Mouse (Mus musculus) WW6 (cell line): ENCODE measurements around the gene Zfp677.
A peak's percentile ranks its signal among the peaks of the same experiment; 100 is the strongest.
"Not testable (repeated sequence)": the region's sequence is repeated elsewhere in the genome, so short reads cannot be mapped to it uniquely, and the experiment has no call there.

Experiments
- DNase-seq: peaks from one replicate; pipeline ENCODE4 v3.0.0-alpha.2; 2013; ENCODE audit warnings: low read depth, low spot score

Gene Zfp677

DNA sequence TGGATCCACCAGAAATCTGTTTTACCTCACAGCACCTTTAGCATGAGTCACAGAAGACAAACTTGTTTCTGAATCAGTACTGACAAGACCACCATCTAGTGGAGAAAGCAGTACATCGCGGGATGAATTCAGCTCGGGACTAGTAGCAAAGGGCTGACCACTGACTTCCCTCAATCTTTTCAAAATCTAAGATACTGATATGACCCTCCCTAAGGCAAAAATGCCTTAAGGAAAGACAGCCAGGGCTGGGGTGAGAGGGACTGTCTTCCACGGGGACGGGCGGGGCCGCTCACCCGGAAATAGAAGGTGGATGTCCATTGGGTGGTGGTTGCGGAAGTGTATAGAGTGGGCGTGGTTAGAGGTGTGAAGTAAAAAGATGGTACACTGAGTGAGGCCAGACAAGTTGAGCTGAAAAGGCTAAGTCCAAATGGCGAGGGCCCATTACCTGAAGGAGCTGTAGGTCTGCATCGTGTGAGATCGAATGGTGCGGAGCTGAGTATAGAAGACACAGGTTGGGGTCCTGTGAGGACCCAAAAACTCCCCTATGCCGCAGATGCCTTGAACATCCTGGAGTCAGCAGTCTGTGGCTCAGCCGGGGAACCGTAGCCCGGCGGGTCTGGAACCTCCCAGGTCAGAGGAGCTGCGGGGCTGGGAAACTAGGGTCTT, at the start of gene Zfp677:
Zfp677 (plus strand) TSS at position 358 of the 666 bp plus-strand sequence.
- no peak for DNase-seq

DNA sequence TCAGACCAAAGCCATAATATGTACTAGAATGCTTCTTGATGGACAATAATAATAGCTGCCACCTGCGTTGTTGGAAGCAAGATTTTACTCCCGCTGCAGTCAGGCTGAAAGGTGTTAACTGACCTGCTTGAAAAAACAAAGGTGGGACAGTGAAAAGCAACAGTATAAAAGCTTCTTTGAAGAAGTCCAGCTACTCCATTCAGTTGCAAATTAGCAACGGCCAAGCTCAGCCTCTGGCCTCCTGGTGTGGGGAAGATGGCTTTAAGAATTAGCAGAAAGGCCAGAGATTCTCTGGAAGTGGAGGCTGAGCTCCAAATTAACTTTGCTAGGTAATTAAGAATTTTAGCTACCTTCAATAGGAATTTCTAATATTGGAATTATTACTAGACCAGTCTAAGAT, 15.5 kb upstream of the Zfp677 start:
- not testable (repeated sequence) for DNase-seq

DNA sequence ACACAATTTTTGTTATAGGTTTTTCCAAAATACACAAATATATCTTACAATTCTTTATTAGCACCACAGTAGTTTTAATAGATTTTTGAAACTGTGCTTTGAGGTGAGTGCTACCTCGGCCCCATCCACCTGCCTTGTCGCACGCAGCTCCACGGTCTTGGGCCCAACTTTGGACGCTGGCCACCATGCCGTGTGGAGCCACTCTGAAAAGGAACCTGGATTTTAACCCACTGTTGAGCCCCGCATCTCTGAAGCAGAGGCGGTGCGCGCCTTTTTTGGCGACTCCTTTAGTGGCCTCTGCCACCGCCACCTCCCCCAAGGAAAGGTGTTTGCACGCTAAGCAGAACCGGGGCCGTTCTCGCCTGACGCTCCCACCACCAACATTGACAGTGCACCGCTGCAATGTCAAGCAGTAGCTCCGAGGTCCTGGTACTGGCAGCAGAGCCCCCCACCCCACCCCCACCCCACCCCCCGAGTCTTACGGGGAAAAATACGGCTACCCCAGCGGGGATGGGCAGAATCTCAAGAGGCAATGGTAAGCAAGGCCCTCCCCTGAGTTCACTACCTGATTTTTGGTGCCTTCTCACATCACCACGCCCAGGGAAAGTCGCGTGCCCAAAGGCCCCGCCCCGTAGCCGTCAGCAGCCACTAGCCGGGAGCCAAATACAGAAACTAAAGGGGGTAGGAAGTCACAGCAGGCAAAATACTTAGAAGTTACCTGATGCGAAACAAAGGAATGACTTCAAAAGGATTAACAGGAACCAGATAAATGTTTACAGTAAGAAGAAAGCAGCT, 13.4 kb upstream of the Zfp677 start:
- DNase-seq, result no peak

DNA sequence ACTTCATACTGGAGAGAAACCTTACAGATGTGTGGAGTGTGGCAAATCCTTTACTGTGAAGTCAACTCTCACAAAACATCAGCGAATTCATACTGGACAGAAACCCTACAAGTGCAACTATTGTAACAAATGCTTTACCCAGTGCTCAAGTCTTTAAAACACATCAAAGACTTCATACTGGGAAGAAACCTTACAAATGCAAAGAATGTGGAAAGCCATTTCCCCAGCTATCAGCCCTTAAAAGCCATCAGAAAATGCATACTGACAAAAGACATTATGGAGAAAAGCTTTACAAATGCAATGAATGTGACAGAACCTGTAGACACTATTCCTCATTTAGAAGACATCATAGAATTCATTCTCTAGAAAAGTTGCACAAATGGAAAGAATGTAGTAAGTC, 8.2 kb upstream of the Zfp677 start:
- DNase-seq, result no peak

DNA sequence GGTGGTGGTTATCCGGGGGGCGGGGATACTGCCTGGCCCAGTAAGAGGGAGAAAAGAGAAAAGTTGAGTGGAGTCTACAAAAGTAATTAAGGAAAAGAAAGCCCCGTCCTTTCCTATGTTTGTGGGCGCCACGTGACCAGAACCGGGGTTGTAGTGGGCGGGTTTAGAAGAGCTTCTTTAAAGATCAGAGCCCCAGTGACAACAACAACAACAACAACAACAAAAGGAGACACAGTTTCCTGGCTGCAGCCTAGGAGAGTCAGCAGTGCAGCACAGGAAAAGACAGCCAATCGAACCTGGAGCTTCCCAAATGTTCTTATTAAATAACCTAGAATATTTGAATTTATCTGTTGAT, 486 bp downstream of the Zfp677 start:
- DNase-seq, result no peak

DNA sequence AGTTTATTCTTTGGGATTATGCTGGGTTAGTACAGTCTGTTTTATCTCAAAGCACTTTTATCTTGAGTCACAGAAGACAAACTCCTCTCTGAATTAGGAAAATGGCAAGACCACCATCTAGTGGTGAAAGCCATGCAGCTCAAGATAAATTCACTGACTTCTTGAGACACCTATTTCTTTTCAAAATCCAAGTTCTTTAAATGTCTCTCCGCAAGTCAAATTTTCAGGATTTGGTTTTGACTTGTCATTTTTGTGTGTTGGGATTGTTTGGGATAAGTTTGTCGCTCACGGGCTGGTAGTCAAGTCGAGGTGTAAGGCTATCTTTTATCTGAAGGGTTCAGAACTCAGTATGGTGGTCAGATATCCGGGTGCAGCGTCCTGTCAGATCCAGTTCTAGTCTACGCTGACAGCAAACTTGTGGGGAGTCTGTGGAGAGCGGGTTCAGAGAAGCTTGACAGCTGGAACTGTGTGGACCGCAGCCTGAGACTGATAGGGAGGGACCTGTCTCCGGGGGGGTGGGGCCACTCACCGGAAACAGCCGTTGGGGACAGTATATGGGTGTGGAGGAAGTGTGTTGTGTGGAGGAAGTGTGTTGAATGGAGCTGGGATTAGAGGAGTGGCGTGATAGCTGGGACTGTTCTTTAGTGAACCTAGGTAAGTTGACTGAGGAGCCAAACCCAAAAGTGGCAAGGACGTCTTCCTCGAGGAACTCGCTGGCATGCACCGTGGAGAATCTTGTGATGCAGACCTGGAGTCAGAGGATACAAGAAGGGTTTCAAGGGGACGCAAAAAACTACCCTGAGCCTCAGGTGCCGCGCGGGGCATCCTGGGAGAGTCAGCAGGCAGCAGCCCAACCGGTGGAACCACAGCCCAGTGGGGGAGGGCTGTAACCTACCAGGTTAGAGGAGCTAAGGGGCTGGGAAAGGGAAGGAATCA, 39.4 kb downstream of the Zfp677 start, which contains the start of gene Zfp54:
Zfp54 (plus strand) TSS at position 564 of the 936 bp plus-strand sequence.
- DNase-seq, result peak; percentile 5

DNA sequence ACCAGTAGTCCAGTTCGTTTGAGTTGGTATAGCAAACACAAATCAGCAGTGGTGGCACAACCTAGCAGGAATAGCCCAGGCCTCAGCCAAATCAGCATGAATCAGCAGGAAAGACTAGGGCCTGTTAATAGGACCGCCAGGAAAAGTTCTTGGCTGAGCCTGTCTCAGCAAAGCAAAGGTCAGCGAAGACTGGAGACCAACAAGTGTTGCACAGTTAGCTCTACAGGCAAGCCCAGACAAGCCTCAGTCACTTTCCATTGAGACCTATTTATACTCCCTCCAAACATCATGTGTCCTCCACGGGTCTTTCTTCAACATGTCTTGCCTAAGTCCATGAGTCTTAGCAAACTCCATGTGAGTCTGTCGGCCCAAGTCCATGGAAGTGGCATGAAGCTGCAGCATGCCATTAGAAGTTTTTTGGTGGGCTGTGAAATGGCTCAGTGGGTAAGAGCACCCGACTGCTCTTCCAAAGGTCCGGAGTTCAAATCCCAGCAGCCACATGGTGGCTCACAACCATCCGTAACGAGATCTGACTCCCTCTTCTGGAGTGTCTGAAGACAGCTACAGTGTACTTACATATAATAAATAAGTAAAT, 55.4 kb downstream of the Zfp677 start:
- not testable (repeated sequence) for DNase-seq
